Mouse (Mus musculus) hindbrain, embryonic 11.5 days (tissue): ENCODE results near the gene Polr1b. TPM values are rescaled to one million over a fixed set of nuclear protein-coding genes. Genes with fewer than 3 reads are reported as not detected.

ENCODE experiments used
- ATAC-seq: fragments of 200-750 bp; cut with Nextera tagmentation; 2 replicates; pipeline ENCODE4 v1.8.0; 2017; ENCODE audit warnings: mild to moderate bottlenecking, moderate TSS enrichment, moderate library complexity; ENCODE audit not compliant: low FRiP score
- DNase-seq: peaks from one replicate; pipeline ENCODE4 v3.0.0-alpha.2; 2015; ENCODE audit warnings: low spot score
- H3K27ac ChIP-seq: fragments of 300-500 bp; sonication (generic); 2 replicates; pipeline ENCODE4 v1.5.1; 2014; ENCODE audit warnings: mild to moderate bottlenecking, low read depth, low read length
- H3K27me3 ChIP-seq: fragments of 300-500 bp; sonication (generic); 2 replicates; pipeline ENCODE4 v1.6.1; 2014; ENCODE audit warnings: mild to moderate bottlenecking, low read length, moderate library complexity, mixed read lengths; ENCODE audit not compliant: control insufficient read depth, insufficient read depth
- H3K36me3 ChIP-seq: fragments of 300-500 bp; sonication (generic); 2 replicates; pipeline ENCODE4 v1.6.1; 2014; ENCODE audit warnings: mild to moderate bottlenecking, low read length, moderate library complexity, mixed read lengths; ENCODE audit not compliant: control insufficient read depth, insufficient read depth
- H3K4me1 ChIP-seq: fragments of 300-500 bp; sonication (generic); replicated peaks from 2 replicates; pipeline ENCODE4 v1.6.1; 2014; ENCODE audit warnings: low read length, mixed read lengths; ENCODE audit not compliant: control insufficient read depth, insufficient read depth
- H3K4me2 ChIP-seq: fragments of 300-500 bp; sonication (generic); replicated peaks from 2 replicates; pipeline ENCODE4 v1.6.1; 2014; ENCODE audit warnings: mild to moderate bottlenecking, low read depth, low read length
- H3K4me3 ChIP-seq: fragments of 300-500 bp; sonication (generic); 2 replicates; pipeline ENCODE4 v1.5.1; 2014; ENCODE audit warnings: low read depth, low read length
- H3K9ac ChIP-seq: fragments of 300-500 bp; sonication (generic); 2 replicates; pipeline ENCODE4 v1.6.1; 2014; ENCODE audit warnings: low read depth, low read length
- H3K9me3 ChIP-seq: fragments of 300-500 bp; sonication (generic); 2 replicates; pipeline ENCODE4 v1.6.1; 2016; ENCODE audit warnings: low read length; ENCODE audit not compliant: control insufficient read depth
- WGBS: fragments of 180-500 bp; shearing (Covaris S2); extraction: QIAGEN DNeasy Blood & Tissue Kit; methylation state at CpG from one replicate; pipeline ENCODE4 v1.1.7; 2014; 5-methylcytosine and 5-hydroxymethylcytosine counted together
- polyA plus RNA-seq: library from polyadenylated mRNA; unstranded; fragments of >200 nt; fragmentation: Nextera tagmentation; extraction: Ambion mirVana; gene quantifications from 2 replicates; pipeline ENCODE4 v1.2.1, GENCODE M21; 2014

Polr1b gene
- polyA plus RNA-seq, 1 experiment from 2014 or later, result 19.7 TPM

DNA sequence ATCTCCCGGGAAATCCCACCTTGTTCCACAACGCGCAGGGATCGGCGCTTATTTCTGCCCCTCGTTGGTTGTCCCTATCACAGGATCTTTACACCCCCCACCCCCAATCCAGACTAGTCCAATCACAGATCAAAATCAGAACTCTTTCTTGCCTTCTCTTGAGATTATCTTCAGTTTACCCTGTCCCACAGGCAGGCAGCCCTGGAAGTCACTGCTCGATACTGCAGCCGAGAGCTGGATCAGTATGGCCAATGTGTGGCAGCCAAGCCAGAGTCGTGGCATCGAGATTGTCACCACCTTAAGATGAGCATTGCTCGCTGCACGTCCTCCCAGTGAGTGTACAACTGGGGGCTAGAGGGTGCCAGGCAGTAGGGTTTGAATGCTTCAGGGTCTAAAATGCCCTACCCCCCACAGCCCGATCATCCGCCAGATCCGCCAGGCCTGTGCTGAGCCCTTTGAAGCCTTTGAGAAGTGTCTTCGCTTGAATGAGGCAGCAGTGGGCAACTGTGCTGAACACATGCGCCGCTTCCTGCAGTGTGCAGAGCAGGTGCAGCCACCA is 29.3 kb downstream of the Polr1b start:
- 44% methylated on average over 18 of the region's 18 CpGs for WGBS
- Histone ChIP-seq H3K27me3 (no peaks in the 10 kb centered on the region), H3K4me1 (0 out of 2 replicates have a peak, but pooled peaks cover 3% of the 10 kb centered on the region), H3K4me2 (peak overlapping the region; percentile 74), H3K36me3 (peaks cover 11% of the 10 kb centered on the region; the same call in 1 of the 2 replicates), H3K4me3 (peak overlapping the region; percentile 71), H3K9ac (peak overlapping the region; percentile 46), H3K9me3 (no peaks in the 10 kb centered on the region), H3K27ac (peak overlapping the region; percentile 72)
- no peak for DNase-seq
- peak; percentile 66 for ATAC-seq

DNA sequence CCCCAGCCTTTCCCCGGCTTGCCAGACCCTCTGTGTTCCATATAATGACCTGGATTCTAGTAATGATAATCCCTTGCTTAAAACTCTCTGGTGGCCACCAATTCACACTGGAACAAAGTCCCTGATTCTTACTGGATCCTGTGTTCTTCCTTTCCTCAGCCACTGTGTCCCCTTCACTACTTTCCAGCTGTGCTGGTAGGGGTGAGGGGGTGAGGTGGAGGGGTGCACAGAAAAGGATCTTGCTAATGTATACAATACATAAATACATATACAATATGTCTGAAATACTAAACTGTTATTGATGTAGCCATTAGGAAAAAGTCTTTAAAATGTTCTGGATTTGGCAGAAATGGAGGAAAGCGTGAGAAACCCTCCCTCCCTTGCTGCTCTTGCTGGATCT is 30.0 kb downstream of the Polr1b start:
- Histone ChIP-seq H3K27ac (no peak overlapping the region), H3K36me3 (0 out of 2 replicates have a peak, but pooled peaks cover 8% of the 10 kb centered on the region), H3K4me1 (0 out of 2 replicates have a peak, but pooled peaks cover 3% of the 10 kb centered on the region), H3K9me3 (no peaks in the 10 kb centered on the region), H3K9ac (no peak overlapping the region), H3K27me3 (no peaks in the 10 kb centered on the region), H3K4me3 (no peak overlapping the region), H3K4me2 (no peak overlapping the region)
- DNase-seq (no peak), ATAC-seq (no peak)
- 94% methylated on average over 2 of the region's 2 CpGs for WGBS

DNA sequence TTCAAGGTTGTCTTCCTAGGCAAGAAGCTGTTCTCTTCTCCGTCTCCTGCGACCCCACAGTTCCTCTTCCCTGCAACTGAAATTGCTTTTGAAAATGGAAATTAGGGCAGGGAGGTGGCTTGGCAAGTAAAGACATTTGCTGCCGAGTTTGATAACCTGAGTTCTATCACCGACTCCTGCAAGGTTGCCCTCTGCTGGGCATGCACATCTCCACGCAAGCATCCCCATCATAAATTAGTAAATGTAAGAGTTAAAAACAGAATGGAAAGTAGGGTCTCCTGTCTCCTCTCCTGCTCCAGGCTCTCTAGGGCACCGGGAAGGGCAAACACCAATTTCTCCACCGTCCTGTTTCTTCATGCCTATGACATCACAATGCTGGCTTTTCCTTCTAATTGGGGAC is 31.4 kb downstream of the Polr1b start:
- no peak overlapping the region for H3K27ac ChIP-seq
- no peaks in the 10 kb centered on the region for H3K27me3 ChIP-seq
- DNase-seq (no peak), ATAC-seq (no peak)
- H3K4me1 ChIP-seq, result 0 out of 2 replicates have a peak, but pooled peaks cover 3% of the 10 kb centered on the region
- H3K36me3 ChIP-seq, result 0 out of 2 replicates have a peak, but pooled peaks cover 8% of the 10 kb centered on the region
- H3K9ac ChIP-seq, result no peak overlapping the region
- no peak overlapping the region for H3K4me3 ChIP-seq
- H3K4me2 ChIP-seq, result no peak overlapping the region
- no peaks in the 10 kb centered on the region for H3K9me3 ChIP-seq
- 90% methylated on average over 7 of the region's 7 CpGs for WGBS

DNA sequence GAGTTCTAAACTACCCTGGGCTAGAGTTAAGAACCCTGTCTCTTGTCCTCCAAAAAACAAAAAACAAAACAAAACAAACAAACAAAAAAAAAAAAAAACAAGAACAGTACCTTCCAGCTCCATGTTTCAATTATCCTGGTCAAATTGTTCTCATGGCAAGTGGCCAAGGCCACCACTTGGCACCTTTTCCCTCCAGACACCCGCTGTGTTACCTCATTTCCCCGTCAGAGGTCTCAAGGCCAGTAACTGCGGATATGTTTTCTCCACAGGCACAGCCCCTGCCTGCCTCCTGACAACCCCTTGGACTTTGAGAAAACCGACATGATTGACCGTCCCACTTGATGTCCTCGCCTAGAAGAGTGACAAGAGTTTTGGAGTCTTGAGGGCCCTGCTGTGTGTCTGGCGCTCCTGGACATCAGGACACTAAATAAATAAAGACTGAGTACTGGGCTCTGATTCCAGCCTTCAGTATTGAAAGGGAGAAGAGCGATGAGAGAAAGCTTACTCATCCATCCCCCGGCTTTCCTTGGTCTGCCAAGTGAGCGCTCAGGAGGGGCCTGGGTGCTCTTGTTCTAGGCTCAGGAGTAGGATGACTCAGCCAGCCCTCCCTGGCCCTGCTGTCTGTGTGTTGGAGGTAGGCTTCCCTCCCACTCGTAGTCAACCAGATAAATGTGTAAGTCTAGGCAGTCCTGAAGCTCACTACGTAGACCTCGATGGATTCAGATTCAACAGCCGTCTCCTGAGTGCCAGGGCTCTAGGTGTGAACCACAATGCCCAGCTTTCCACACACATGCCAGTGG is 32.4 kb downstream of the Polr1b start:
- Histone ChIP-seq H3K4me1 (0 out of 2 replicates have a peak, but pooled peaks cover 3% of the 10 kb centered on the region), H3K9ac (no peak overlapping the region), H3K4me2 (no peak overlapping the region), H3K4me3 (no peak overlapping the region), H3K27me3 (no peaks in the 10 kb centered on the region), H3K27ac (no peak overlapping the region), H3K36me3 (0 out of 2 replicates have a peak, but pooled peaks cover 8% of the 10 kb centered on the region), H3K9me3 (no peaks in the 10 kb centered on the region)
- DNase-seq (no peak), ATAC-seq (no peak)
- 95% methylated on average over 14 of the region's 14 CpGs for WGBS

DNA sequence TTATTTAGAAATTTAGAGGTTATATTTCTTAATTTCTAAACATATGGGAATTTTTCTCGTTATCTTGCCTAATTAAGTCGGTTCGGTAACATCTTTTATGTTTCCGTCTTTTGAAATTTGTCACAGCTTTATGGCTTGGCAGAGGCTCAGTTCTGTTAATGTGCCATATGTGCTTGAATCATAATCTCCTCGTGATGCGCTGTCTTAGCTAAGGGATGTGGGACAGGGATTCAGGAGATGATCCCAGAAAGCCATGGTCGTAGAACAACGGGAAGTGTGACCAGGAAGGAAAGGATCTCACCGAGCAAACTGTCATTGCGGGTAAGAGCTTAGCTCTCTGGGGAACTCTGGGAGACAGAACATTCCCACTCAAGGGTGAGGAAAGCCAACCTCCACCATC is 39.1 kb downstream of the Polr1b start:
- H3K4me3 ChIP-seq, result no peak overlapping the region
- DNase-seq, result no peak
- H3K9me3 ChIP-seq, result no peaks in the 10 kb centered on the region
- no peak for ATAC-seq
- H3K4me2 ChIP-seq, result no peak overlapping the region
- WGBS, result 91% methylated on average over 10 of the region's 10 CpGs
- no peaks in the 10 kb centered on the region for H3K27me3 ChIP-seq
- H3K27ac ChIP-seq, result no peak overlapping the region
- H3K4me1 ChIP-seq, result no peaks in the 10 kb centered on the region
- no peak overlapping the region for H3K9ac ChIP-seq
- no peaks in the 10 kb centered on the region for H3K36me3 ChIP-seq

DNA sequence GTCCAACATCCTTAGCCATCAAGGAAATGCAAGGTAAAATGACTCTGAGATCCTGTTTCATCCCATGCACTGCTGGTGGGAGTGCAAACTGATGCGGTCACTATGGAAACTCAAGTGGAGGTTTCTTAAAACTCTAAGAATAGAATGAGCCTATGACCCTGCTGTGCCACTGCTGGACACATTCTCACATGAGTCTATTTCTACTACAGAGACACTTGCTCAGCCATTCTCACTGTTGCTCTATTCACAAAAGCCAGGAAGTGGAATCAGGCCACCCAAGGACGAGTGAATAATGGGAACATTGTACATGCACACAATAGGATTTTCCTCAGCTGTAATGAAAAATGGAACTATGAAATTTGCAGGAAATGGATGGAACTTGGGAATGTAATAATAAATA is 48.0 kb downstream of the Polr1b start:
- 44% methylated on average over 2 of the region's 2 CpGs for WGBS
- no peak overlapping the region for H3K27ac ChIP-seq
- no peaks in the 10 kb centered on the region for H3K36me3 ChIP-seq
- H3K4me3 ChIP-seq, result no peak overlapping the region
- DNase-seq (peak; percentile 34), ATAC-seq (no peak)
- no peak overlapping the region for H3K4me2 ChIP-seq
- H3K27me3 ChIP-seq, result no peaks in the 10 kb centered on the region
- H3K4me1 ChIP-seq, result no peaks in the 10 kb centered on the region
- no peak overlapping the region for H3K9ac ChIP-seq
- no peaks in the 10 kb centered on the region for H3K9me3 ChIP-seq

DNA sequence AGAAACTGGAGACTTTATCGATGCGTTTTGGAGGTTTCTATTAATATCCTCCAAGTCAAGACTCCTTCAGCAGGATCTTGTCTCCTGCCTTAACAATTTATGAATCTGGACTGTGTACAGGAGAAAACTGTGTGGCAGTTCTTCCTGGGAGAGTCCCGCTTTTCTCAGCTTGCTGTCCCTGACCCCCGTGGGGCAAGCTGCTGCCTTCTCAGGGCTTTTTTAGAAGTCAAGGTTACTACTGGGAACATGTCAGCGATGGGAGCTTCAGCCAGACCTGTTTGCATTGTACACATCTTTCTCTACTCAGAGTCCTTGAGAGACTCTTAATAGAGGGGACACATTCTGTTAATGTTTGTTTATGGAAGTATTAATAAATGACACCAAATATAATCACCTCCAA is 49.6 kb downstream of the Polr1b start:
- no peak overlapping the region for H3K4me3 ChIP-seq
- no peak for ATAC-seq
- no peak overlapping the region for H3K27ac ChIP-seq
- no peaks in the 10 kb centered on the region for H3K27me3 ChIP-seq
- no peak overlapping the region for H3K9ac ChIP-seq
- WGBS, result 82% methylated on average over 5 of the region's 5 CpGs
- no peak overlapping the region for H3K4me2 ChIP-seq
- H3K9me3 ChIP-seq, result no peaks in the 10 kb centered on the region
- no peak for DNase-seq
- H3K4me1 ChIP-seq, result no peaks in the 10 kb centered on the region
- no peaks in the 10 kb centered on the region for H3K36me3 ChIP-seq

DNA sequence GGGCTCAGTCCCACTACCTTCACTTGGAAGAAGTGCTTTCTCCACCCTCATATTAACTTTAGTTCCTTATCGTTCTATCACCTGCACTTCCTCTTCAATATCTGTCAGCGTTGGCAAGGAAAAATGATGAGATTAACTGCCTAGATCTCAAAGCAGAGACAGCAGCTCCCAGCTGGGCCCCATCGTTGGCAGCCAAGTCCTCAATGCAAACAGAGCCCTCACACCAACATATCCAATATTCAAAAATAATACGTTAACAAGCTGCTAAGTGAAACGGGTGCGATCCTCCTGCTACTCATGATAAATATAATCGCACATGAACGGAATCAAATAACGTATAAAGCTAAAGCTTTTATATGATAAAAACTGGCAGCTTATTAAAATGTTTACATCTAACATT is 50.3 kb downstream of the Polr1b start:
- WGBS, result 95% methylated on average over 9 of the region's 9 CpGs
- H3K9ac ChIP-seq, result no peak overlapping the region
- no peak for DNase-seq
- no peak for ATAC-seq
- no peaks in the 10 kb centered on the region for H3K27me3 ChIP-seq
- H3K36me3 ChIP-seq, result no peaks in the 10 kb centered on the region
- H3K4me3 ChIP-seq, result no peak overlapping the region
- no peaks in the 10 kb centered on the region for H3K9me3 ChIP-seq
- H3K27ac ChIP-seq, result no peak overlapping the region
- no peaks in the 10 kb centered on the region for H3K4me1 ChIP-seq
- H3K4me2 ChIP-seq, result no peak overlapping the region

DNA sequence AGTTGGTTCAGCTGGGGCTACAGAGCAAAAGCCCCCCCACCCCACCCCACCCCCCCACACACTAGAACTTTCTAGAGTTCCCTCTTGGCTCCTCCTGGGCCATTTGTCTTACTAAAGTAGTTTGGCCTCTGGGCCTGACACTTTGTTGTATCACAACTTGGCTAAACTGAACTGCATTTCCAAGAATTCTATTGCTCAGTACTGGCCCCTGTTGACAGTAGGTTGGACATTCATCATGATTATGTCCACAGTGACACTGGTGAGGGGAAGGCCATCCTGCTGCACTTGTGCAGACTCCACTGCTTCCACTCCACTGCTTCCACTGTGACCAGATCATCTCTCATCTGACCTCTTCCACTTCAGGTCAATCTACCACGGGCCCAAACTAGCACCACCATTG is 52.0 kb downstream of the Polr1b start:
- Histone ChIP-seq H3K4me2 (no peak overlapping the region), H3K4me3 (no peak overlapping the region), H3K36me3 (no peaks in the 10 kb centered on the region), H3K27me3 (no peaks in the 10 kb centered on the region), H3K9me3 (no peaks in the 10 kb centered on the region), H3K4me1 (no peaks in the 10 kb centered on the region), H3K27ac (no peak overlapping the region), H3K9ac (no peak overlapping the region)
- ATAC-seq, result no peak
- no peak for DNase-seq
- WGBS, result 62% methylated on average over 1 of the region's 1 CpGs
